Mouse (Mus musculus): ENCODE results near the gene Gcnt1. TPM values are rescaled to one million over a fixed set of nuclear protein-coding genes. Genes with fewer than 3 reads are reported as not detected.

Gcnt1 gene
- polyA plus RNA-seq, 1 experiment from 2014 or later = 17.9 TPM

- no peaks in the 10 kb centered on the region for H3K36me3 ChIP-seq
- ATAC-seq (ENCODE audit: low read depth) = no peak
- H3K27ac ChIP-seq = no peak overlapping the region
- H3K4me3 ChIP-seq (replicated peaks) = no peak overlapping the region
- H3K9me3 ChIP-seq (replicated peaks) = no peaks in the 10 kb centered on the region
- WGBS (ENCODE audit: insufficient replicate concordance) = 83% methylated on average over 5 of the region's 5 CpGs
- H3K4me2 ChIP-seq = no peak overlapping the region
- H3K9ac ChIP-seq = no peak overlapping the region
- H3K27me3 ChIP-seq = no peaks in the 10 kb centered on the region
- no peak for DNase-seq
- H3K4me1 ChIP-seq (replicated peaks) = peaks cover 7% of the 10 kb centered on the region; the same call in 1 of the 2 replicates
Measured at GRCm38 (mm10) chr19:17294136-17294535, 78.5 kb downstream of the Gcnt1 start.

DNA sequence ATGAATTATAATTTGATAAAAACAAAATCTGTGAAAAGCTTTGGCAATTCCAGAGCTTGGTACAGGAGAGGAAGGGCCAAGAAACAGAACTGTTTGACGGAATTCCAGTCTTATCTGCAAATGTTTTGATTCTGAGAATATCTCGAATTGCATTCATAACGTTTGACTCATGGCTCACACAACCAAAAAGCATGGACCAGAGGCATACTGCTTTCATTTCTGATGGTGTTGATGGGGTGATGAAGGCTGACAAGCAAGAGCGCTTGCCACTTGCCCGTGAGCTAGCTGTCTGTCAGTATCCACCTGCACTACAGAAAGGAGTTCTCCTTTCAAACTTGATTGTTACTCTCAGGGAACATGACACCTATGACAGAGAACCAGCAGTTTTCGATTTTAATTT lies 83.1 kb downstream of the Gcnt1 start:
- no peaks in the 10 kb centered on the region for H3K36me3 ChIP-seq
- no peak overlapping the region for H3K4me3 ChIP-seq (replicated peaks)
- DNase-seq = no peak
- H3K4me2 ChIP-seq = no peak overlapping the region
- H3K27ac ChIP-seq = no peak overlapping the region
- no peak for ATAC-seq (ENCODE audit: low read depth)
- WGBS (ENCODE audit: insufficient replicate concordance) = 63% methylated on average over 6 of the region's 6 CpGs
- no peaks in the 10 kb centered on the region for H3K4me1 ChIP-seq (replicated peaks)
- 0 out of 2 replicates have a peak, but pooled peaks cover 2% of the 10 kb centered on the region for H3K27me3 ChIP-seq
- H3K9me3 ChIP-seq (replicated peaks) = no peaks in the 10 kb centered on the region
- no peak overlapping the region for H3K9ac ChIP-seq

DNA sequence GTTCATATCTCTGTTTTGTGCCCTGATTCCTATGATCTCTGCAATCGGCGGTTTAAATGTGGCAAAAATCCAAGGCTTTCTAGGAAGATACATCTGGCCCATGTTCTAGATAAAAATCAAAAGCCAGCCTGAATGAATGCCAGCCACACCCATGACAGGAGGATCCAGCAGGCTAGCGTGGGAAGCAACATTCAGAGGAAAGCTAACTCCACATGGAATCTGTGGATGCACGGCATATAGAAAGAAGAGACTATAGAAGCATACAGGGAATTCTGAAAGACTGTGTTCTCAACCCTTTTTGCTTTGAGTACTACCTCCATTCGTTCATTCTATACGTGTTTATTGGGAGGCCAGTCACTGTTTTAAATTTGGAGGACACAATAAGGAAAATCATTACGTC lies 86.6 kb downstream of the Gcnt1 start:
- Histone ChIP-seq H3K4me3 (replicated peaks) (no peak overlapping the region), H3K4me2 (no peak overlapping the region), H3K9ac (no peak overlapping the region), H3K36me3 (no peaks in the 10 kb centered on the region), H3K27ac (no peak overlapping the region), H3K4me1 (replicated peaks) (no peaks in the 10 kb centered on the region), H3K9me3 (replicated peaks) (no peaks in the 10 kb centered on the region), H3K27me3 (0 out of 2 replicates have a peak, but pooled peaks cover 2% of the 10 kb centered on the region)
- ATAC-seq (ENCODE audit: low read depth) (no peak), DNase-seq (no peak)
- 62% methylated on average over 7 of the region's 7 CpGs for WGBS (ENCODE audit: insufficient replicate concordance)

DNA sequence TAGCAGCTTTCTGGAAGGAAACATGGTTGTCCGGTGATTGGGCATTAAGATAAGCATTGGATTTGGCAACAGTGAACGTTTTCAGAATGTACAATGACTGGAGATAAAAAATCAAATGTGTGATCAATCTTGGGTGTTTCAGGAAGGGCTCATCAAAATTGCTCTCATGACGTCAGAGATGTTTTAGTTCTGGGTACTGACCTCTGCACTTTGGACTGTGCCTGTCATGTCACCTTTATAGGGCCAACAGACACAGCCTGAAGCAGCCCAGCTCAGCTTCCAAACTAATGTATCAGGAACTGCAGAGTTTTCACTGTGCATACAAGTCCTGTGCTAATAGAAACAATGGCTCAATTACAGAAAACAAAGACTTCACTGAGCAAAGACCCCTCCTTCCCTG lies 89.3 kb downstream of the Gcnt1 start:
- H3K4me2 ChIP-seq = no peak overlapping the region
- no peak overlapping the region for H3K4me3 ChIP-seq (replicated peaks)
- H3K4me1 ChIP-seq (replicated peaks) = no peaks in the 10 kb centered on the region
- ATAC-seq (ENCODE audit: low read depth) = no peak
- WGBS (ENCODE audit: insufficient replicate concordance) = 38% methylated on average over 3 of the region's 3 CpGs
- no peak for DNase-seq
- no peak overlapping the region for H3K9ac ChIP-seq
- no peak overlapping the region for H3K27ac ChIP-seq
- H3K9me3 ChIP-seq (replicated peaks) = no peaks in the 10 kb centered on the region
- H3K36me3 ChIP-seq = no peaks in the 10 kb centered on the region
- H3K27me3 ChIP-seq = 0 out of 2 replicates have a peak, but pooled peaks cover 2% of the 10 kb centered on the region

DNA sequence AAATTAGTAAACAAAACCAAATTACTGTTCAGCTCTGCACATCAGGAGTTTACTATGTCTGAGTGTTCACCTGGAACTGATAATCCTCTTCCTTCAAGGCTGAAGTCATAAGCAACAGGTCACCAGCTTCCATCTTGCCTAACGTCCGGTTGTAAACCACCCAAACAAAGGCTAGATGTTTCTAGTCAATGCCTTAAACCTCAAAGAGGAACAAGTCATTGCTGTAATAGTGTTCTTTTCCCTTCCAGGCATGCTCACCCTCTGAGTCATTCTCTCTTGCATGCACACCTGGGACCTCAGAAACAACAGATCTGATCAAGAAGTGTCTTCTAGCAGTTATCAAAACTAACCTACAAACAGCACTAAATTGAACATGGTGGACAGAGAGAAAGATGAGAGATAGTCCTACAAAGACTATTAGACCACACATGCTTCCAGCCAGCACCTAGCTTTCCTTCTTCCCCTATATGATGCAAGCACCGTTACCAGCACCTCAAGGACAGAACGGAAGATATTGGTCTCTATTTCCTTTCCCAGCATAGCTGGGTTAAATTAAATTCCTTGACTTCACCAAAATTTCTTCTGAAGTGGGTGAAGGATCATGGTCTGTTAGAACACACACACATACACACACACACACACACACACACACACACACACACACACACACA lies 94.1 kb downstream of the Gcnt1 start:
- no peak overlapping the region for H3K4me3 ChIP-seq (replicated peaks)
- no peaks in the 10 kb centered on the region for H3K9me3 ChIP-seq (replicated peaks)
- no peak overlapping the region for H3K27ac ChIP-seq
- no peak for ATAC-seq (ENCODE audit: low read depth)
- 68% methylated on average over 4 of the region's 4 CpGs for WGBS (ENCODE audit: insufficient replicate concordance)
- H3K27me3 ChIP-seq = no peaks in the 10 kb centered on the region
- H3K36me3 ChIP-seq = no peaks in the 10 kb centered on the region
- 0 out of 2 replicates have a peak, but pooled peaks cover 2% of the 10 kb centered on the region for H3K4me1 ChIP-seq (replicated peaks)
- DNase-seq = no peak
- no peak overlapping the region for H3K4me2 ChIP-seq
- no peak overlapping the region for H3K9ac ChIP-seq

Other genes starting within 250 kb of the Gcnt1 start
- 73.0 and 84.8 TPM in 2 replicates for gene Rfk, start 21.2 kb upstream of the Gcnt1 start, polyA plus RNA-seq (2015; fragmentation: Nextera tagmentation; extraction: Ambion mirVana)